Mouse (Mus musculus): ENCODE data around the gene Limch1.

- peak; percentile 60 for TF ChIP-seq CTCF (IDR thresholded peaks at IDR 0.05; ENCODE audit: low read depth, low read length)
- TF ChIP-seq POLR2A (IDR thresholded peaks at IDR 0.05; ENCODE audit: borderline replicate concordance, low read depth, low read length) = no peak
These were observed 251.4 kb downstream of the Limch1 start for GRCm38 (mm10) chr5:66996886-66997599.

Data from bone marrow macrophage, adult 2 months (primary cell).